Mouse (Mus musculus) heart, adult 2 months (tissue): ENCODE results near the gene Mbd5. TPM values are rescaled to one million over a fixed set of nuclear protein-coding genes. Genes with fewer than 3 reads are reported as not detected.

Source experiments
- DNase-seq, 2 experiments: peaks; one replicate each; pipeline ENCODE4 v3.0.0; 2021
- H3K27ac ChIP-seq: fragments of 200-600 bp; 2 replicates; pipeline ENCODE4 v1.8.1; 2022
- H3K27me3 ChIP-seq: fragments of 200-500 bp; 2 replicates; pipeline ENCODE4 v1.6.1; 2012; ENCODE audit warnings: mild to moderate bottlenecking, low read length, inconsistent platforms, mixed read lengths; ENCODE audit not compliant: control insufficient read depth, insufficient read depth
- H3K36me3 ChIP-seq: fragments of 200-500 bp; 2 replicates; pipeline ENCODE4 v1.6.1; 2012; ENCODE audit warnings: low read length, inconsistent platforms; ENCODE audit not compliant: control insufficient read depth, insufficient read depth
- H3K4me1 ChIP-seq: fragments of 200-500 bp; 2 replicates; pipeline ENCODE4 v1.6.1; 2011; ENCODE audit warnings: low read length; ENCODE audit not compliant: control insufficient read depth, insufficient read depth
- H3K4me3 ChIP-seq: fragments of 200-600 bp; 2 replicates; pipeline ENCODE4 v1.8.1; 2022
- H3K79me2 ChIP-seq: fragments of 200-500 bp; replicated peaks from 2 replicates; pipeline ENCODE4 v1.6.1; 2012; ENCODE audit warnings: mild to moderate bottlenecking, inconsistent platforms, low read length, moderate library complexity, mixed read lengths; ENCODE audit not compliant: control insufficient read depth, insufficient read depth
- H3K9ac ChIP-seq: fragments of 200-500 bp; 2 replicates; pipeline ENCODE4 v1.6.1; 2012; ENCODE audit warnings: low read depth, mild to moderate bottlenecking, control low read depth, inconsistent platforms, low read length, mixed read lengths
- CTCF ChIP-seq: fragments of 200-600 bp; IDR thresholded peaks from 2 replicates; pipeline ENCODE4 v1.8.1; 2022; ENCODE audit warnings: antibody characterized with exemption, mild to moderate bottlenecking, moderate library complexity
- EP300 ChIP-seq: fragments of 200-500 bp; IDR thresholded peaks from 2 replicates; pipeline ENCODE4 v1.6.1; 2011; ENCODE audit warnings: low read depth, low read length, control low read depth; ENCODE audit not compliant: insufficient read depth
- POLR2A ChIP-seq: fragments of 200-500 bp; IDR thresholded peaks from 2 replicates; pipeline ENCODE4 v1.6.1; 2011; ENCODE audit warnings: mild to moderate bottlenecking, low read depth, low read length, control low read depth; ENCODE audit not compliant: insufficient read depth
- WGBS: fragments of 180-500 bp; shearing (Covaris S2); methylation state at CpG from one replicate; pipeline ENCODE4 v1.1.7; 2018; 5-methylcytosine and 5-hydroxymethylcytosine counted together
- intact Hi-C: fragments of 180-260 bp; cut with DNase I; formaldehyde crosslinking; loops from one replicate; pipeline ENCODE4 v1.15.1; 2025
- polyA plus RNA-seq: library from polyadenylated mRNA; depleted of rRNA; stranded (reverse); fragments of >200 nt; gene quantifications from 2 replicates; pipeline ENCODE4 v1.2.3, GENCODE M21; 2012
- total RNA-seq, 2 experiments: library from RNA; stranded (reverse); gene quantifications; 2 replicates each; pipeline ENCODE4 v1.2.3; 2021

The Mbd5 gene
- total and polyA plus RNA-seq, 3 experiments = 6.0 to 35.3 (median 29.1) TPM

- intact Hi-C loops = no loop called here
- 77% methylated on average over 9 of the region's 9 CpGs for WGBS
- H3K4me3 ChIP-seq = no peak overlapping the region
These were observed 386.0 kb downstream of the Mbd5 start for GRCm38 (mm10) chr2:49335267-49335666.

GRCm38 (mm10) chr2:49344287-49344686 is 395.0 kb downstream of the Mbd5 start:
- H3K9ac ChIP-seq = no peak overlapping the region
- intact Hi-C loops = no loop called here
- no peaks in the 10 kb centered on the region for H3K36me3 ChIP-seq
- WGBS = 80% methylated on average over 2 of the region's 2 CpGs
- no peak for TF ChIP-seq EP300
- no peak for TF ChIP-seq CTCF
- TF ChIP-seq POLR2A = no peak
- no peaks in the 10 kb centered on the region for H3K79me2 ChIP-seq
- H3K27ac ChIP-seq = no peak overlapping the region
- no peaks in the 10 kb centered on the region for H3K27me3 ChIP-seq
- no peak overlapping the region for H3K4me3 ChIP-seq
- DNase-seq = no peak
- H3K4me1 ChIP-seq = no peaks in the 10 kb centered on the region

More at GRCm38 (mm10) chr2:49335267-49335666, 386.0 kb downstream of the Mbd5 start:
- Histone ChIP-seq H3K79me2 (no peaks in the 10 kb centered on the region), H3K27ac (no peak overlapping the region), H3K27me3 (no peaks in the 10 kb centered on the region), H3K36me3 (no peaks in the 10 kb centered on the region), H3K4me1 (no peaks in the 10 kb centered on the region), H3K9ac (no peak overlapping the region)
- DNase-seq = no peak
- TF ChIP-seq EP300 = no peak
- TF ChIP-seq POLR2A = no peak
- TF ChIP-seq CTCF = no peak

GRCm38 (mm10) chr2:49345786-49346185 is 396.5 kb downstream of the Mbd5 start:
- no peaks in the 10 kb centered on the region for H3K27me3 ChIP-seq
- no peak overlapping the region for H3K9ac ChIP-seq
- no peak overlapping the region for H3K4me3 ChIP-seq
- 34% methylated on average over 2 of the region's 2 CpGs for WGBS
- H3K79me2 ChIP-seq = no peaks in the 10 kb centered on the region
- H3K27ac ChIP-seq = no peak overlapping the region
- no peaks in the 10 kb centered on the region for H3K36me3 ChIP-seq
- TF ChIP-seq POLR2A (no peak), EP300 (no peak), CTCF (no peak)
- peaks cover 2% of the 10 kb centered on the region; the same call in 1 of the 2 replicates for H3K4me1 ChIP-seq
- DNase-seq = no peak
- intact Hi-C loops = no loop called here

- peak; percentile 49 to 68 for DNase-seq
- Histone ChIP-seq H3K79me2 (no peaks in the 10 kb centered on the region), H3K9ac (no peak overlapping the region), H3K4me1 (peaks cover 2% of the 10 kb centered on the region; the same call in 1 of the 2 replicates), H3K27ac (no peak overlapping the region), H3K36me3 (no peaks in the 10 kb centered on the region), H3K27me3 (no peaks in the 10 kb centered on the region), H3K4me3 (no peak overlapping the region)
- 27% methylated on average over 5 of the region's 5 CpGs for whole genome bisulfite sequencing
- intact Hi-C loops = no loop called here
- TF ChIP-seq CTCF = no peak
- peak; percentile 96 for TF ChIP-seq EP300
- no peak for TF ChIP-seq POLR2A
These were observed 400.5 kb downstream of the Mbd5 start for GRCm38 (mm10) chr2:49349813-49350212.

- intact Hi-C loops = no loop called here
- no peaks in the 10 kb centered on the region for H3K79me2 ChIP-seq
- H3K27ac ChIP-seq = no peak overlapping the region
- no peak overlapping the region for H3K9ac ChIP-seq
- no peak for TF ChIP-seq POLR2A
- TF ChIP-seq CTCF = no peak
- TF ChIP-seq EP300 = no peak
- H3K4me1 ChIP-seq = peaks cover 2% of the 10 kb centered on the region; the same call in 1 of the 2 replicates
- no peak for DNase-seq
- no peaks in the 10 kb centered on the region for H3K36me3 ChIP-seq
- H3K4me3 ChIP-seq = no peak overlapping the region
- H3K27me3 ChIP-seq = no peaks in the 10 kb centered on the region
- 67% methylated on average over 4 of the region's 4 CpGs for WGBS
These were observed 401.5 kb downstream of the Mbd5 start for GRCm38 (mm10) chr2:49350852-49351251.

GRCm38 (mm10) chr2:49354066-49354465 is 404.8 kb downstream of the Mbd5 start:
- H3K9ac ChIP-seq = no peak overlapping the region
- H3K4me3 ChIP-seq = no peak overlapping the region
- peaks cover 2% of the 10 kb centered on the region; the same call in 1 of the 2 replicates for H3K4me1 ChIP-seq
- H3K36me3 ChIP-seq = no peaks in the 10 kb centered on the region
- 52% methylated on average over 1 of the region's 1 CpGs for WGBS
- no peak overlapping the region for H3K27ac ChIP-seq
- no peak for TF ChIP-seq EP300
- TF ChIP-seq CTCF = no peak
- no peak for TF ChIP-seq POLR2A
- DNase-seq = no peak
- no peaks in the 10 kb centered on the region for H3K79me2 ChIP-seq
- intact Hi-C loops = no loop called here
- no peaks in the 10 kb centered on the region for H3K27me3 ChIP-seq
